9 mouse cellular contexts compared by ENCODE assay signal in the genomic region with DNA sequence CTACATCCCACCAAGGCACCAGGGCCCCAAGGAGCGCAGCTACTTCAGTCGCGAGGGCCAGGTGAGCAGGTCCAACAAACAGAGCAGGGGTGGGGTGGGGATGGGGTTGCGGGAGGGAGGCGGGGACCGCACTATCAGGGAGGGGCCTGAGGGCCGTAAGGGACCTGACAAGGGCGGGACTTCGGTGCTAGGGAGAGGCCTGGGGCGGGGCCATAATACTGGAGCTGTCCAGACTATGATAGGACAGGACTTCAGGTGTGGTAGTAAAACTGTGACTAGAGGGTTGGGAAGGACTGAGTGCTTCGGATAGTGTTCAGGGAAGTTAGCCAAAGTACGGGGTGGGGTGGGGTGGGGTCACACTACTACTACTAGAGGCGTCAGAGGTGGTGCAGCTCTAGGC. TPM values are rescaled to one million over a fixed set of nuclear protein-coding genes. Genes with fewer than 3 reads are reported as not detected.
DNase-seq lines count a peak whose midpoint lies in the region; ATAC-seq lines count a peak whose summit lies in the region.
"Had no signal": no experiment of that assay in that cellular context is flagged by ENCODE, and none has a peak within 500 bp of the region (broad histone marks: within the 10 kb centered on the region; RNA-seq: fewer than 3 reads in every experiment).

No protein-coding gene starts in this region.

- H3K9ac ChIP-seq in heart, embryonic 14.5 days (ENCODE audit: low read length), result no peak overlapping the region
- no peak overlapping the region for H3K9ac ChIP-seq in kidney, embryonic 16.5 days (replicated peaks; ENCODE audit: low read length)
- no peak overlapping the region for H3K9ac ChIP-seq in midbrain, embryonic 11.5 days (ENCODE audit: low read length)

- H3K36me3 ChIP-seq in heart, embryonic 14.5 days (ENCODE audit: control insufficient read depth, insufficient read depth, low read length), result peaks cover 6% of the 10 kb centered on the region
- H3K36me3 ChIP-seq in embryonic facial prominence, embryonic 10.5 days (replicated peaks), result peaks cover 16% of the 10 kb centered on the region
- peaks cover 13% of the 10 kb centered on the region for H3K36me3 ChIP-seq in kidney, embryonic 16.5 days (ENCODE audit: insufficient read depth, low read length)
- no peaks in the 10 kb centered on the region for H3K36me3 ChIP-seq in midbrain, embryonic 11.5 days (ENCODE audit: control insufficient read depth, insufficient read depth, low read length)

- no peak overlapping the region for H3K27ac ChIP-seq in heart, embryonic 14.5 days (replicated peaks in 1 of 2; ENCODE audit: control insufficient read depth in 1 of 2, insufficient read depth in 1 of 2, low read depth in 2 of 2, low read length in 2 of 2)
- no peak overlapping the region for H3K27ac ChIP-seq in embryonic facial prominence, embryonic 10.5 days (replicated peaks)
- H3K27ac ChIP-seq in kidney, embryonic 16.5 days (ENCODE audit: low read length), result no peak overlapping the region
- no peak overlapping the region for H3K27ac ChIP-seq in midbrain, embryonic 11.5 days (ENCODE audit: low read depth, low read length)

- H3K4me2 ChIP-seq in heart, embryonic 14.5 days (ENCODE audit: low read length), result peak overlapping the region; percentile 31; the same call in 1 of the 2 replicates
- peak overlapping the region; percentile 51 for H3K4me2 ChIP-seq in kidney, embryonic 16.5 days (replicated peaks; ENCODE audit: low read depth, low read length)
- peak overlapping the region; percentile 39 for H3K4me2 ChIP-seq in midbrain, embryonic 11.5 days

- no peaks in the 10 kb centered on the region for H3K27me3 ChIP-seq in heart, embryonic 14.5 days (ENCODE audit: control insufficient read depth, insufficient read depth, low read length)
- peaks cover 10% of the 10 kb centered on the region for H3K27me3 ChIP-seq in embryonic facial prominence, embryonic 10.5 days (replicated peaks; ENCODE audit: low read depth, poor library complexity, severe bottlenecking)
- H3K27me3 ChIP-seq in kidney, embryonic 16.5 days (ENCODE audit: insufficient read depth, low read length), result no peaks in the 10 kb centered on the region
- H3K27me3 ChIP-seq in midbrain, embryonic 11.5 days (ENCODE audit: control insufficient read depth, insufficient read depth, low read length), result no peaks in the 10 kb centered on the region

- H3K4me1 ChIP-seq in heart, embryonic 14.5 days (ENCODE audit: control insufficient read depth in 2 of 2, insufficient read depth in 2 of 2, low read length in 2 of 2), result peaks cover 4 to 8% of the 10 kb centered on the region in 2 experiments; a peak in 2 of 4 replicates
- H3K4me1 ChIP-seq in embryonic facial prominence, embryonic 10.5 days, result peaks cover 9% of the 10 kb centered on the region; the same call in 1 of the 2 replicates
- no peaks in the 10 kb centered on the region for H3K4me1 ChIP-seq in kidney, embryonic 16.5 days (ENCODE audit: insufficient read depth, low read length)
- no peaks in the 10 kb centered on the region; the same call in 1 of the 2 replicates for H3K4me1 ChIP-seq in midbrain, embryonic 11.5 days (ENCODE audit: control insufficient read depth, insufficient read depth, low read length)

- ATAC-seq in heart, embryonic 14.5 days (ENCODE audit: insufficient number of reproducible peaks, insufficient read depth, low FRiP score, low read depth), result no peak
- peak; percentile 77 for ATAC-seq in kidney, embryonic 16.5 days (ENCODE audit: low FRiP score, low TSS enrichment)
- ATAC-seq in midbrain, embryonic 11.5 days (ENCODE audit: low FRiP score), result peak; percentile 38

- DNase-seq in heart, adult 18-20 months, result no peak
- DNase-seq in embryonic facial prominence, embryonic 10.5 days (ENCODE audit: low spot score), result peak; percentile 25
- DNase-seq in midbrain, embryonic 11.5 days (ENCODE audit: low spot score, missing footprints), result no peak
- DNase-seq in embryo, embryonic 10.5 days (ENCODE audit: low spot score), result no peak
- DNase-seq in right cerebral cortex, postnatal 25 days, result no peak
- no peak for DNase-seq in thymus, postnatal 14 days
- DNase-seq: embryo, embryonic 11 days had no signal

- H3K4me3 ChIP-seq in heart, embryonic 14.5 days (ENCODE audit: control insufficient read depth in 1 of 2, insufficient read depth in 1 of 2, low read depth in 1 of 2, low read length in 2 of 2), result no peak overlapping the region
- peak overlapping the region; percentile 47 for H3K4me3 ChIP-seq in embryonic facial prominence, embryonic 10.5 days
- peak overlapping the region; percentile 23 for H3K4me3 ChIP-seq in kidney, embryonic 16.5 days (ENCODE audit: low read length)
- peak overlapping the region; percentile 9; the same call in 1 of the 2 replicates for H3K4me3 ChIP-seq in midbrain, embryonic 11.5 days (ENCODE audit: low read depth, low read length)

- H3K9me3 ChIP-seq in heart, embryonic 14.5 days (ENCODE audit: control insufficient read depth, low read length), result no peaks in the 10 kb centered on the region
- no peaks in the 10 kb centered on the region for H3K9me3 ChIP-seq in embryonic facial prominence, embryonic 10.5 days
- no peaks in the 10 kb centered on the region for H3K9me3 ChIP-seq in kidney, embryonic 16.5 days (ENCODE audit: low read length)
- no peaks in the 10 kb centered on the region for H3K9me3 ChIP-seq in midbrain, embryonic 11.5 days (ENCODE audit: control insufficient read depth, low read length)

- 13% methylated on average over 13 of the region's 13 CpGs for WGBS in heart, embryonic 14.5 days
- 11% methylated on average over 13 of the region's 13 CpGs for WGBS in embryonic facial prominence, embryonic 10.5 days
- WGBS in kidney, embryonic 16.5 days, result 15% methylated on average over 13 of the region's 13 CpGs
- 12% methylated on average over 13 of the region's 13 CpGs for WGBS in midbrain, embryonic 11.5 days

RNA-seq across cellular contexts. Expression of gene 1700001L19Rik, which starts 0.4 kb away (rescaled TPM):
- 0.28 and 0.61 TPM in 2 replicates for polyA plus RNA-seq in heart, embryonic 14.5 days (2014; fragmentation: Nextera tagmentation; extraction: Ambion mirVana)
- total RNA-seq in heart, adult 18-20 months (2021), result not detected
- 0.55 TPM in 2 replicates for polyA plus RNA-seq in embryonic facial prominence, embryonic 10.5 days (2016; fragmentation: Nextera tagmentation; extraction: Ambion mirVana)
- polyA plus RNA-seq in kidney, embryonic 16.5 days (2015; fragmentation: Nextera tagmentation; extraction: Ambion mirVana), result 0.35 and 0.49 TPM in 2 replicates
- polyA plus RNA-seq in midbrain, embryonic 11.5 days (2014; fragmentation: Nextera tagmentation; extraction: Ambion mirVana), result 0.40 and 1.3 TPM in 2 replicates

RNA-seq across cellular contexts. Expression of gene Fastkd3, which starts 15.6 kb away (rescaled TPM):
- polyA plus RNA-seq in heart, embryonic 14.5 days (2014; fragmentation: Nextera tagmentation; extraction: Ambion mirVana), result 17.9 and 18.8 TPM in 2 replicates
- 10 to 100 TPM; 11.4 to 11.6 TPM for total RNA-seq in heart, adult 18-20 months (2021)
- polyA plus RNA-seq in embryonic facial prominence, embryonic 10.5 days (2016; fragmentation: Nextera tagmentation; extraction: Ambion mirVana), result 46.1 and 52.5 TPM in 2 replicates
- polyA plus RNA-seq in kidney, embryonic 16.5 days (2015; fragmentation: Nextera tagmentation; extraction: Ambion mirVana), result 33.9 and 34.3 TPM in 2 replicates
- polyA plus RNA-seq in midbrain, embryonic 11.5 days (2014; fragmentation: Nextera tagmentation; extraction: Ambion mirVana), result 45.0 and 46.8 TPM in 2 replicates

RNA-seq across cellular contexts. Expression of gene Mtrr, which starts 15.7 kb away (rescaled TPM):
- 22.3 and 24.9 TPM in 2 replicates for polyA plus RNA-seq in heart, embryonic 14.5 days (2014; fragmentation: Nextera tagmentation; extraction: Ambion mirVana)
- 10 to 100 TPM; 16.3 to 19.7 TPM for total RNA-seq in heart, adult 18-20 months (2021)
- polyA plus RNA-seq in embryonic facial prominence, embryonic 10.5 days (2016; fragmentation: Nextera tagmentation; extraction: Ambion mirVana), result 23.6 and 26.4 TPM in 2 replicates
- 21.7 and 23.7 TPM in 2 replicates for polyA plus RNA-seq in kidney, embryonic 16.5 days (2015; fragmentation: Nextera tagmentation; extraction: Ambion mirVana)
- 13.8 and 18.9 TPM in 2 replicates for polyA plus RNA-seq in midbrain, embryonic 11.5 days (2014; fragmentation: Nextera tagmentation; extraction: Ambion mirVana)

Comparison
In these comparisons a context has a peak if more than half of its experiments do, and no peak if none do; other contexts are left out.
1. H3K4me3 ChIP-seq: peak in embryonic facial prominence, embryonic 10.5 days (single experiment), kidney, embryonic 16.5 days (single experiment) and midbrain, embryonic 11.5 days (single experiment); none in heart, embryonic 14.5 days (0 of 2).
2. Peak in every context shown above with its lines, with median percentiles within 50 percentile points of each other: H3K4me2 ChIP-seq.